Mouse (Mus musculus): ENCODE results near the gene Tmie. TPM values are rescaled to one million over a fixed set of nuclear protein-coding genes. Genes with fewer than 3 reads are reported as not detected.

The Tmie gene
- polyA plus RNA-seq, 1 experiment from 2014 or later = 0.74 TPM

GRCm38 (mm10) chr9:110901204-110901603 is 21.3 kb upstream of the Tmie start:
- Histone ChIP-seq H3K36me3 (no peaks in the 10 kb centered on the region), H3K4me1 (replicated peaks) (peaks cover under 1% of the 10 kb centered on the region; the same call in 1 of the 2 replicates), H3K27me3 (no peaks in the 10 kb centered on the region), H3K4me3 (replicated peaks) (no peak overlapping the region), H3K4me2 (replicated peaks) (no peak overlapping the region), H3K9ac (replicated peaks) (no peak overlapping the region), H3K27ac (no peak overlapping the region), H3K9me3 (no peaks in the 10 kb centered on the region)
- no peak for ATAC-seq
- 94% methylated on average over 6 of the region's 6 CpGs for WGBS

- peaks cover 6% of the 10 kb centered on the region; the same call in 1 of the 2 replicates for H3K27me3 ChIP-seq
- H3K4me2 ChIP-seq (replicated peaks) = no peak overlapping the region
- no peak overlapping the region for H3K4me3 ChIP-seq (replicated peaks)
- H3K4me1 ChIP-seq (replicated peaks) = peaks cover 4% of the 10 kb centered on the region; the same call in 1 of the 2 replicates
- 63% methylated on average over 10 of the region's 10 CpGs for WGBS
- no peaks in the 10 kb centered on the region for H3K36me3 ChIP-seq
- H3K9ac ChIP-seq (replicated peaks) = no peak overlapping the region
- H3K9me3 ChIP-seq = no peaks in the 10 kb centered on the region
- H3K27ac ChIP-seq = no peak overlapping the region
- ATAC-seq = no peak
These were observed 19.6 kb upstream of the Tmie start for GRCm38 (mm10) chr9:110899451-110900008.

- no peak overlapping the region for H3K27ac ChIP-seq
- no peaks in the 10 kb centered on the region for H3K36me3 ChIP-seq
- ATAC-seq = peak; percentile 13; the same call in 1 of the 2 replicates
- peaks cover 8% of the 10 kb centered on the region; the same call in 1 of the 2 replicates for H3K27me3 ChIP-seq
- H3K4me1 ChIP-seq (replicated peaks) = peaks cover 4% of the 10 kb centered on the region; the same call in 1 of the 2 replicates
- 0 out of 2 replicates have a peak overlapping the region, but pooled peaks have one; percentile 16 for H3K9ac ChIP-seq (replicated peaks)
- no peak overlapping the region for H3K4me3 ChIP-seq (replicated peaks)
- H3K4me2 ChIP-seq (replicated peaks) = peak overlapping the region; percentile 23
- H3K9me3 ChIP-seq = no peaks in the 10 kb centered on the region
- WGBS = 13% methylated on average over 6 of the region's 6 CpGs
These were observed 16.7 kb upstream of the Tmie start for GRCm38 (mm10) chr9:110896595-110896994.

GRCm38 (mm10) chr9:110895994-110896393 is 16.1 kb upstream of the Tmie start:
- Histone ChIP-seq H3K9me3 (no peaks in the 10 kb centered on the region), H3K27me3 (peaks cover 8% of the 10 kb centered on the region; the same call in 1 of the 2 replicates), H3K4me3 (replicated peaks) (no peak overlapping the region; the same call in 1 of the 2 replicates), H3K27ac (no peak overlapping the region), H3K4me1 (replicated peaks) (peaks cover 4% of the 10 kb centered on the region; the same call in 1 of the 2 replicates), H3K9ac (replicated peaks) (0 out of 2 replicates have a peak overlapping the region, but pooled peaks have one; percentile 16), H3K36me3 (no peaks in the 10 kb centered on the region), H3K4me2 (replicated peaks) (peak overlapping the region; percentile 23)
- ATAC-seq = peak; percentile 57; the same call in 1 of the 2 replicates
- 18% methylated on average over 7 of the region's 7 CpGs for WGBS

- Histone ChIP-seq H3K9me3 (no peaks in the 10 kb centered on the region), H3K4me2 (replicated peaks) (no peak overlapping the region), H3K4me1 (replicated peaks) (peaks cover 4% of the 10 kb centered on the region; the same call in 1 of the 2 replicates), H3K4me3 (replicated peaks) (no peak overlapping the region), H3K27me3 (peaks cover 8% of the 10 kb centered on the region; the same call in 1 of the 2 replicates), H3K9ac (replicated peaks) (no peak overlapping the region), H3K36me3 (no peaks in the 10 kb centered on the region), H3K27ac (no peak overlapping the region)
- no peak for ATAC-seq
- WGBS = 55% methylated on average over 5 of the region's 5 CpGs
These were observed 15.6 kb upstream of the Tmie start for GRCm38 (mm10) chr9:110895507-110895906.

- H3K27ac ChIP-seq = no peak overlapping the region
- H3K9me3 ChIP-seq = no peaks in the 10 kb centered on the region
- WGBS = 72% methylated on average over 10 of the region's 10 CpGs
- H3K9ac ChIP-seq (replicated peaks) = no peak overlapping the region
- no peak for ATAC-seq
- peaks cover 8% of the 10 kb centered on the region; the same call in 1 of the 2 replicates for H3K27me3 ChIP-seq
- H3K36me3 ChIP-seq = no peaks in the 10 kb centered on the region
- H3K4me1 ChIP-seq (replicated peaks) = peaks cover 8% of the 10 kb centered on the region; the same call in 1 of the 2 replicates
- H3K4me2 ChIP-seq (replicated peaks) = no peak overlapping the region
- H3K4me3 ChIP-seq (replicated peaks) = no peak overlapping the region
These were observed 13.5 kb upstream of the Tmie start for GRCm38 (mm10) chr9:110893429-110893828.

- no peaks in the 10 kb centered on the region for H3K9me3 ChIP-seq
- no peak overlapping the region for H3K27ac ChIP-seq
- ATAC-seq = no peak
- H3K4me1 ChIP-seq (replicated peaks) = peaks cover 8% of the 10 kb centered on the region; the same call in 1 of the 2 replicates
- H3K4me3 ChIP-seq (replicated peaks) = no peak overlapping the region
- H3K36me3 ChIP-seq = no peaks in the 10 kb centered on the region
- H3K9ac ChIP-seq (replicated peaks) = no peak overlapping the region
- H3K4me2 ChIP-seq (replicated peaks) = no peak overlapping the region
- WGBS = 92% methylated on average over 3 of the region's 3 CpGs
- peaks cover 8% of the 10 kb centered on the region; the same call in 1 of the 2 replicates for H3K27me3 ChIP-seq
These were observed 12.6 kb upstream of the Tmie start for GRCm38 (mm10) chr9:110892552-110892951.

GRCm38 (mm10) chr9:110891077-110891828 is 11.3 kb upstream of the Tmie start:
- WGBS = 84% methylated on average over 12 of the region's 12 CpGs
- no peak overlapping the region for H3K4me3 ChIP-seq (replicated peaks)
- H3K4me1 ChIP-seq (replicated peaks) = peaks cover 8% of the 10 kb centered on the region; the same call in 1 of the 2 replicates
- ATAC-seq = no peak
- no peaks in the 10 kb centered on the region for H3K9me3 ChIP-seq
- no peaks in the 10 kb centered on the region for H3K36me3 ChIP-seq
- peaks cover 8% of the 10 kb centered on the region; the same call in 1 of the 2 replicates for H3K27me3 ChIP-seq
- H3K9ac ChIP-seq (replicated peaks) = no peak overlapping the region
- no peak overlapping the region for H3K4me2 ChIP-seq (replicated peaks)
- H3K27ac ChIP-seq = no peak overlapping the region

- Histone ChIP-seq H3K4me2 (replicated peaks) (no peak overlapping the region), H3K27ac (no peak overlapping the region), H3K9me3 (no peaks in the 10 kb centered on the region), H3K4me3 (replicated peaks) (no peak overlapping the region), H3K27me3 (peaks cover 6% of the 10 kb centered on the region; the same call in 1 of the 2 replicates), H3K4me1 (replicated peaks) (0 out of 2 replicates have a peak, but pooled peaks cover 4% of the 10 kb centered on the region), H3K36me3 (no peaks in the 10 kb centered on the region), H3K9ac (replicated peaks) (no peak overlapping the region)
- 15% methylated on average over 19 of the region's 21 CpGs for WGBS
- ATAC-seq = no peak
These were observed 10.3 kb upstream of the Tmie start for GRCm38 (mm10) chr9:110890026-110890783.

- no peak overlapping the region for H3K4me2 ChIP-seq (replicated peaks)
- no peak overlapping the region for H3K4me3 ChIP-seq (replicated peaks)
- no peaks in the 10 kb centered on the region for H3K36me3 ChIP-seq
- 0 out of 2 replicates have a peak, but pooled peaks cover 4% of the 10 kb centered on the region for H3K4me1 ChIP-seq (replicated peaks)
- ATAC-seq = no peak
- H3K27ac ChIP-seq = no peak overlapping the region
- no peak overlapping the region for H3K9ac ChIP-seq (replicated peaks)
- H3K27me3 ChIP-seq = peaks cover 2% of the 10 kb centered on the region; the same call in 1 of the 2 replicates
- WGBS = 87% methylated on average over 14 of the region's 14 CpGs
- H3K9me3 ChIP-seq = no peaks in the 10 kb centered on the region
These were observed 9.0 kb upstream of the Tmie start for GRCm38 (mm10) chr9:110888935-110889334.

- Histone ChIP-seq H3K9ac (replicated peaks) (no peak overlapping the region), H3K4me3 (replicated peaks) (no peak overlapping the region), H3K27ac (no peak overlapping the region), H3K27me3 (no peaks in the 10 kb centered on the region), H3K4me1 (replicated peaks) (0 out of 2 replicates have a peak, but pooled peaks cover 4% of the 10 kb centered on the region), H3K36me3 (no peaks in the 10 kb centered on the region), H3K4me2 (replicated peaks) (no peak overlapping the region), H3K9me3 (no peaks in the 10 kb centered on the region)
- WGBS = 71% methylated on average over 9 of the region's 9 CpGs
- no peak for ATAC-seq
These were observed 7.7 kb upstream of the Tmie start for GRCm38 (mm10) chr9:110887388-110888303.
